Mouse (Mus musculus): Measurements from ENCODE around the gene Appl2. TPM values are rescaled to one million over a fixed set of nuclear protein-coding genes. Genes with fewer than 3 reads are reported as not detected.
A peak's percentile ranks its signal among the peaks of the same experiment; 100 is the strongest.
"Not testable (repeated sequence)": the region's sequence is repeated elsewhere in the genome, so short reads cannot be mapped to it uniquely, and the experiment has no call there.

The Appl2 gene
- polyA plus RNA-seq, 1 experiment from 2014 or later, result 54.6 TPM

GRCm38 (mm10) chr10:83652205-83652866, 3.8 kb upstream of the Appl2 start:
- H3K4me3 ChIP-seq (ENCODE audit: low read length); ATAC-seq; H3K36me3 ChIP-seq (ENCODE audit: control insufficient read depth, insufficient read depth, low read length); H3K27me3 ChIP-seq (replicated peaks; ENCODE audit: control insufficient read depth, insufficient read depth, low read length); H3K9me3 ChIP-seq (ENCODE audit: control insufficient read depth, low read length); H3K4me1 ChIP-seq (ENCODE audit: control insufficient read depth, insufficient read depth, low read depth, low read length); H3K4me2 ChIP-seq (ENCODE audit: low read length); H3K9ac ChIP-seq (ENCODE audit: low read depth, low read length); H3K27ac ChIP-seq (ENCODE audit: low read depth, low read length): not testable (repeated sequence)
- 93% methylated on average over 19 of the region's 19 CpGs for WGBS

GRCm38 (mm10) chr10:83649037-83649436, 499 bp upstream of the Appl2 start:
- no peaks in the 10 kb centered on the region for H3K27me3 ChIP-seq (replicated peaks; ENCODE audit: control insufficient read depth, insufficient read depth, low read length)
- H3K4me2 ChIP-seq (ENCODE audit: low read length), result peak overlapping the region; percentile 80
- no peak; the same call in 1 of the 2 replicates for ATAC-seq
- peak overlapping the region; percentile 76 for H3K4me3 ChIP-seq (ENCODE audit: low read length)
- peak overlapping the region; percentile 67 for H3K27ac ChIP-seq (ENCODE audit: low read depth, low read length)
- H3K9ac ChIP-seq (ENCODE audit: low read depth, low read length), result peak overlapping the region; percentile 85
- H3K9me3 ChIP-seq (ENCODE audit: control insufficient read depth, low read length), result no peaks in the 10 kb centered on the region
- WGBS, result 35% methylated on average over 6 of the region's 6 CpGs
- H3K36me3 ChIP-seq (ENCODE audit: control insufficient read depth, insufficient read depth, low read length), result no peaks in the 10 kb centered on the region
- H3K4me1 ChIP-seq (ENCODE audit: control insufficient read depth, insufficient read depth, low read depth, low read length), result peaks cover 20% of the 10 kb centered on the region

- Histone ChIP-seq H3K4me1 (ENCODE audit: control insufficient read depth, insufficient read depth, low read depth, low read length) (peaks cover 22% of the 10 kb centered on the region), H3K36me3 (ENCODE audit: control insufficient read depth, insufficient read depth, low read length) (no peaks in the 10 kb centered on the region), H3K9ac (ENCODE audit: low read depth, low read length) (no peak overlapping the region), H3K4me3 (ENCODE audit: low read length) (no peak overlapping the region), H3K27ac (ENCODE audit: low read depth, low read length) (no peak overlapping the region), H3K9me3 (ENCODE audit: control insufficient read depth, low read length) (no peaks in the 10 kb centered on the region), H3K4me2 (ENCODE audit: low read length) (no peak overlapping the region), H3K27me3 (replicated peaks; ENCODE audit: control insufficient read depth, insufficient read depth, low read length) (no peaks in the 10 kb centered on the region)
- ATAC-seq, result no peak
- WGBS, result 90% methylated on average over 7 of the region's 7 CpGs
Observed at GRCm38 (mm10) chr10:83646351-83646885, 2.1 kb downstream of the Appl2 start.

GRCm38 (mm10) chr10:83645716-83645990, 2.9 kb downstream of the Appl2 start:
- no peaks in the 10 kb centered on the region for H3K9me3 ChIP-seq (ENCODE audit: control insufficient read depth, low read length)
- H3K27me3 ChIP-seq (replicated peaks; ENCODE audit: control insufficient read depth, insufficient read depth, low read length), result no peaks in the 10 kb centered on the region
- no peak overlapping the region for H3K9ac ChIP-seq (ENCODE audit: low read depth, low read length)
- no peak for ATAC-seq
- no peaks in the 10 kb centered on the region for H3K36me3 ChIP-seq (ENCODE audit: control insufficient read depth, insufficient read depth, low read length)
- no peak overlapping the region for H3K4me2 ChIP-seq (ENCODE audit: low read length)
- H3K4me3 ChIP-seq (ENCODE audit: low read length), result no peak overlapping the region
- 82% methylated on average over 3 of the region's 3 CpGs for WGBS
- peaks cover 22% of the 10 kb centered on the region for H3K4me1 ChIP-seq (ENCODE audit: control insufficient read depth, insufficient read depth, low read depth, low read length)
- 0 out of 2 replicates have a peak overlapping the region, but pooled peaks have one; percentile 62 for H3K27ac ChIP-seq (ENCODE audit: low read depth, low read length)

- Histone ChIP-seq H3K9ac (ENCODE audit: low read depth, low read length) (peak overlapping the region; percentile 38), H3K4me1 (ENCODE audit: control insufficient read depth, insufficient read depth, low read depth, low read length) (peaks cover 22% of the 10 kb centered on the region), H3K27me3 (replicated peaks; ENCODE audit: control insufficient read depth, insufficient read depth, low read length) (no peaks in the 10 kb centered on the region), H3K4me3 (ENCODE audit: low read length) (no peak overlapping the region), H3K4me2 (ENCODE audit: low read length) (peak overlapping the region; percentile 28), H3K36me3 (ENCODE audit: control insufficient read depth, insufficient read depth, low read length) (no peaks in the 10 kb centered on the region), H3K27ac (ENCODE audit: low read depth, low read length) (peak overlapping the region; percentile 62), H3K9me3 (ENCODE audit: control insufficient read depth, low read length) (no peaks in the 10 kb centered on the region)
- WGBS, result 46% methylated on average over 16 of the region's 16 CpGs
- 0 out of 2 replicates have a peak, but pooled peaks have one; percentile 2 for ATAC-seq
Observed at GRCm38 (mm10) chr10:83644865-83645715, 3.4 kb downstream of the Appl2 start.

GRCm38 (mm10) chr10:83644167-83644566, 4.4 kb downstream of the Appl2 start:
- Histone ChIP-seq H3K27ac (ENCODE audit: low read depth, low read length) (no peak overlapping the region; the same call in 1 of the 2 replicates), H3K4me2 (ENCODE audit: low read length) (no peak overlapping the region), H3K4me3 (ENCODE audit: low read length) (no peak overlapping the region), H3K9me3 (ENCODE audit: control insufficient read depth, low read length) (no peaks in the 10 kb centered on the region), H3K9ac (ENCODE audit: low read depth, low read length) (no peak overlapping the region), H3K36me3 (ENCODE audit: control insufficient read depth, insufficient read depth, low read length) (no peaks in the 10 kb centered on the region), H3K4me1 (ENCODE audit: control insufficient read depth, insufficient read depth, low read depth, low read length) (peaks cover 22% of the 10 kb centered on the region), H3K27me3 (replicated peaks; ENCODE audit: control insufficient read depth, insufficient read depth, low read length) (no peaks in the 10 kb centered on the region)
- WGBS, result 79% methylated on average over 8 of the region's 8 CpGs
- no peak for ATAC-seq

- Histone ChIP-seq H3K9ac (ENCODE audit: low read depth, low read length) (no peak overlapping the region), H3K27me3 (replicated peaks; ENCODE audit: control insufficient read depth, insufficient read depth, low read length) (no peaks in the 10 kb centered on the region), H3K4me1 (ENCODE audit: control insufficient read depth, insufficient read depth, low read depth, low read length) (peaks cover 12% of the 10 kb centered on the region), H3K27ac (ENCODE audit: low read depth, low read length) (no peak overlapping the region), H3K4me3 (ENCODE audit: low read length) (no peak overlapping the region), H3K9me3 (ENCODE audit: control insufficient read depth, low read length) (no peaks in the 10 kb centered on the region), H3K36me3 (ENCODE audit: control insufficient read depth, insufficient read depth, low read length) (no peaks in the 10 kb centered on the region), H3K4me2 (ENCODE audit: low read length) (no peak overlapping the region)
- no peak for ATAC-seq
- WGBS, result 83% methylated on average over 3 of the region's 3 CpGs
Observed at GRCm38 (mm10) chr10:83641641-83642040, 6.9 kb downstream of the Appl2 start.

- peaks cover 6% of the 10 kb centered on the region for H3K4me1 ChIP-seq (ENCODE audit: control insufficient read depth, insufficient read depth, low read depth, low read length)
- H3K27me3 ChIP-seq (replicated peaks; ENCODE audit: control insufficient read depth, insufficient read depth, low read length), result no peaks in the 10 kb centered on the region
- 53% methylated on average over 10 of the region's 10 CpGs for WGBS
- no peak overlapping the region for H3K4me2 ChIP-seq (ENCODE audit: low read length)
- no peak overlapping the region for H3K4me3 ChIP-seq (ENCODE audit: low read length)
- no peak overlapping the region for H3K27ac ChIP-seq (ENCODE audit: low read depth, low read length)
- no peak for ATAC-seq
- no peak overlapping the region for H3K9ac ChIP-seq (ENCODE audit: low read depth, low read length)
- H3K36me3 ChIP-seq (ENCODE audit: control insufficient read depth, insufficient read depth, low read length), result no peaks in the 10 kb centered on the region
- no peaks in the 10 kb centered on the region for H3K9me3 ChIP-seq (ENCODE audit: control insufficient read depth, low read length)
Observed at GRCm38 (mm10) chr10:83639881-83640386, 8.6 kb downstream of the Appl2 start.

GRCm38 (mm10) chr10:83637295-83637694, 11.2 kb downstream of the Appl2 start:
- no peak overlapping the region for H3K4me3 ChIP-seq (ENCODE audit: low read length)
- no peaks in the 10 kb centered on the region for H3K36me3 ChIP-seq (ENCODE audit: control insufficient read depth, insufficient read depth, low read length)
- H3K9ac ChIP-seq (ENCODE audit: low read depth, low read length), result no peak overlapping the region
- H3K27me3 ChIP-seq (replicated peaks; ENCODE audit: control insufficient read depth, insufficient read depth, low read length), result no peaks in the 10 kb centered on the region
- H3K4me1 ChIP-seq (ENCODE audit: control insufficient read depth, insufficient read depth, low read depth, low read length), result peaks cover 8% of the 10 kb centered on the region
- peak; percentile 77 for ATAC-seq
- no peaks in the 10 kb centered on the region for H3K9me3 ChIP-seq (ENCODE audit: control insufficient read depth, low read length)
- no peak overlapping the region for H3K4me2 ChIP-seq (ENCODE audit: low read length)
- no peak overlapping the region for H3K27ac ChIP-seq (ENCODE audit: low read depth, low read length)
- 32% methylated on average over 6 of the region's 6 CpGs for WGBS

Measured in hindbrain, embryonic 16.5 days (tissue).